Mouse (Mus musculus) erythroblast, embryonic 14.5 days (primary cell): Measurements from ENCODE around the gene Grip1.

Experiments used
- GATA1 ChIP-seq: IDR thresholded peaks from 2 replicates; pipeline ENCODE4 v1.6.1; 2012; ENCODE audit warnings: low read length, inconsistent platforms, mixed read lengths
- TAL1 ChIP-seq: IDR thresholded peaks from 3 replicates; pipeline ENCODE4 v1.6.1; 2012; ENCODE audit warnings: low read length, inconsistent platforms, mixed read lengths

DNA sequence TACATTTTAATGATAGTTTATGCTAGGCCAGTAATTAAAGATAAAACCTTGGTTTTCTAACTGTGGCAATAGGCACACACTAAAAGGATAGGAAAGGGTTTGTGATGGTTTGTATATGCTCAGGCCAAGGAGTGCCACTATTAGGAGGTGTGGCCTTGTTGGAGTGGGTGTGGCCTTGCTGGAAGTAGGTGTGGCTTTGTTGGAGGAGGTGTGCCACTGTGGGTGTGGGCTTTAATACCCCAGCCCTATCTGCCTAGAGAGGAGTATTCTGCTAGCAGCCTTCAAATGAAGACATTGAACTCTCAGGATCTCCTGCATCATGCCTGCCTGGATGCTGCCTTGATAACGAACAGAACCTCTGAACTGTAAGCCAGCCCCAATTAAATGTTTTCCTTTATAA lies 647.2 kb downstream of the Grip1 start:
- no peak for TF ChIP-seq TAL1
- no peak for TF ChIP-seq GATA1
